Mouse (Mus musculus) G1E (cell line): Measurements from ENCODE around the gene Taf8. TPM values are rescaled to one million over a fixed set of nuclear protein-coding genes. Genes with fewer than 3 reads are reported as not detected.

Experiments used
- ATAC-seq: 2 replicates; pipeline ENCODE4 v1.8.0; 2016; ENCODE audit warnings: mild to moderate bottlenecking; ENCODE audit not compliant: insufficient number of reproducible peaks, poor library complexity, low FRiP score, severe bottlenecking; ENCODE audit errors: extremely low read depth
- DNase-seq: peaks from one replicate; pipeline ENCODE4 v3.0.0; 2012; ENCODE audit warnings: low spot score
- H3K27me3 ChIP-seq: 2 replicates; pipeline ENCODE4 v1.6.1; 2012; ENCODE audit warnings: mild to moderate bottlenecking, low read length, inconsistent platforms; ENCODE audit not compliant: insufficient read depth
- H3K36me3 ChIP-seq: replicated peaks from 2 replicates; pipeline ENCODE3; 2012; ENCODE audit warnings: mild to moderate bottlenecking, inconsistent platforms
- H3K4me1 ChIP-seq: 2 replicates; pipeline ENCODE4 v1.6.1; 2012; ENCODE audit warnings: low read depth, low read length, inconsistent platforms, mixed read lengths; ENCODE audit not compliant: insufficient read depth
- H3K4me3 ChIP-seq: 2 replicates; pipeline ENCODE4 v1.5.1; 2012; ENCODE audit warnings: low read depth, mild to moderate bottlenecking, inconsistent platforms, low read length, moderate library complexity, mixed read lengths
- H3K9me3 ChIP-seq: replicated peaks from 2 replicates; pipeline ENCODE4 v1.6.1; 2012; ENCODE audit warnings: inconsistent platforms
- CTCF ChIP-seq: IDR thresholded peaks from 2 replicates; pipeline ENCODE4 v1.5.1; 2012; ENCODE audit warnings: low read depth, low read length, inconsistent platforms, mixed read lengths
- GATA1 ChIP-seq: IDR thresholded peaks from 2 replicates; pipeline ENCODE4 v1.6.1; 2012; ENCODE audit warnings: borderline replicate concordance, low read length, inconsistent platforms, mixed read lengths
- GATA2 ChIP-seq: IDR thresholded peaks from 2 replicates; pipeline ENCODE4 v1.6.1; 2012; ENCODE audit warnings: low read depth, low read length, inconsistent platforms, borderline replicate concordance
- POLR2AphosphoS5 ChIP-seq: IDR thresholded peaks from 2 replicates; pipeline ENCODE4 v1.6.1; 2012; ENCODE audit warnings: low read depth, low read length, inconsistent platforms; ENCODE audit not compliant: insufficient replicate concordance
- TAL1 ChIP-seq: conservative IDR thresholded peaks from 2 replicates; pipeline ENCODE4 v1.6.1; 2012; ENCODE audit warnings: low read depth, low read length, inconsistent platforms, mixed read lengths
- polyA plus RNA-seq: library from polyadenylated mRNA; stranded (reverse); fragments of >175 nt; gene quantifications from 2 replicates; pipeline ENCODE4 v1.2.3, GENCODE M21; 2012
- total RNA-seq, 2 experiments: library from RNA; stranded (forward) in 1 of 2; stranded (reverse) in 1 of 2; fragments of 200-1000 nt in 1 of 2; fragments of >200 nt in 1 of 2; fragmentation: Nextera tagmentation in 1 of 2; gene quantifications; 2 replicates each; pipeline ENCODE4 v1.2.3; 2014 to 2017

The Taf8 gene
- total and polyA plus RNA-seq, 3 experiments, result 22.4 to 39.8 (median 29.1) TPM

GRCm38 (mm10) chr17:47511111-47512020 is 9.3 kb upstream of the Taf8 start:
- TF ChIP-seq POLR2AphosphoS5 (no peak), CTCF (peak; percentile 90)
- ATAC-seq, result peak; percentile 74
- Histone ChIP-seq H3K9me3 (no peaks in the 10 kb centered on the region), H3K27me3 (no peaks in the 10 kb centered on the region), H3K4me1 (peaks cover 88% of the 10 kb centered on the region), H3K4me3 (peak overlapping the region; percentile 63; the same call in 1 of the 2 replicates), H3K36me3 (peaks cover 52% of the 10 kb centered on the region)
- peak; percentile 93 for DNase-seq

GRCm38 (mm10) chr17:47509031-47509705 is 7.1 kb upstream of the Taf8 start:
- no peak for TF ChIP-seq GATA1
- no peak for TF ChIP-seq POLR2AphosphoS5
- no peak for TF ChIP-seq TAL1
- no peak for TF ChIP-seq CTCF
- no peak for TF ChIP-seq GATA2
- Histone ChIP-seq H3K9me3 (no peaks in the 10 kb centered on the region), H3K4me1 (peaks cover 90% of the 10 kb centered on the region), H3K36me3 (peaks cover 38% of the 10 kb centered on the region), H3K27me3 (no peaks in the 10 kb centered on the region), H3K4me3 (peak overlapping the region; percentile 20; the same call in 1 of the 2 replicates)
- no peak for ATAC-seq
- no peak for DNase-seq

DNA sequence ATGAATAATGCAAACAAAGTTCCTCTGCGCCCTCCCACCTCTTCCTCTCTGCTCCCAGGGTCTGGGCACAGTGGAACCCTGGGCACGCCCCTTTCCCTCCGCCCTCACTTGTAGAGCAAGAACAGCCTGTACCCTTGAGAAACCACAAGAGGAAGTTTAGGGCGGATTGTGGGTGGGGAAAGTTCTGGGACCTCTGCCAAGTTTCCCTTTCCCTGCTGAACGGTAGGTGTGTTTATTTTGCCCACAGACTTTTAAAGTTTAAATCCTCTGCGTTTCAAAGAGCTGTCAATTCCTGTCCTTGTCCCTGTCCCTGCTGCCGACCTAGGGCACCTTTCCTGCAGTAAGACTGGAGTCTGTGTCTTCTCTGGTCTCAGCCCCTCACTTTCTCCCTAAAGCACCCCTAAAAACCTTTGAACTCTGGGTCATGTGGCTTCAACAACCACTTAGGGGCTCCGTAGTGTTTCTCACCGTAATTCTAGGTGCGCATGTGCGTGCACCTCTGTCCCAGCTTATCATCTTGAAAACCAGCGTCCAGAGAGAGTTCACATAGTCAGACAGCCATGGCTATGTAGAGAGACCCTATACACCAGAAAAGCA is 6.0 kb upstream of the Taf8 start:
- peaks cover 86% of the 10 kb centered on the region for H3K4me1 ChIP-seq
- TF ChIP-seq GATA1 (no peak), GATA2 (no peak), POLR2AphosphoS5 (no peak), TAL1 (no peak), CTCF (no peak)
- DNase-seq, result peak; percentile 84

GRCm38 (mm10) chr17:47507523-47507922 is 5.4 kb upstream of the Taf8 start:
- peak overlapping the region; percentile 18; the same call in 1 of the 2 replicates for H3K4me3 ChIP-seq
- H3K36me3 ChIP-seq, result peaks cover 26% of the 10 kb centered on the region
- TF ChIP-seq GATA2, result no peak
- TF ChIP-seq POLR2AphosphoS5, result no peak
- TF ChIP-seq CTCF, result no peak
- no peak for TF ChIP-seq TAL1
- H3K4me1 ChIP-seq, result peaks cover 83% of the 10 kb centered on the region
- DNase-seq (no peak), ATAC-seq (no peak)
- H3K9me3 ChIP-seq, result no peaks in the 10 kb centered on the region
- no peaks in the 10 kb centered on the region for H3K27me3 ChIP-seq

More for the DNA sequence above, 6.0 kb upstream of the Taf8 start:
- peaks cover 31% of the 10 kb centered on the region for H3K36me3 ChIP-seq
- H3K4me3 ChIP-seq, result peak overlapping the region; percentile 53; the same call in 1 of the 2 replicates
- no peaks in the 10 kb centered on the region for H3K27me3 ChIP-seq
- H3K9me3 ChIP-seq, result no peaks in the 10 kb centered on the region
- ATAC-seq, result peak; percentile 77

DNA sequence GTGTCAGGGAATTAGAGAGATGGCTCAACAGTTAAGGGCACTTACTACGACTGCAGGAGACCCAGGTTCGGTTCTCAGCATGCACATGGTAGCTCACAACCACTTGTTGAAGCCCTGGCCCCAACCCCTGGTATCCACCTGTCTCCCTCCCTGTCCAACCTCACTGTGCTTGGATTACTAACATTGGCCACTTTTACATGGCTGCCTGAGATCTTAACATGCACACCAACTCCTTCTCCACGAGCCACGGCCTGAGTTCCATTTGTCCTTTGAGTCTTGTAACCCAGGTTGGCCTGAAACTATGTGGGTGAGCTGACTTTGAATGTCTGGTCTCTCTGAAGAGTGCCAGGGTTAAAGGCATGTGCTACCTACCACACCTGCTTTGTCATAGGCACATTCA is 4.6 kb upstream of the Taf8 start:
- ATAC-seq, result no peak
- Histone ChIP-seq H3K9me3 (no peaks in the 10 kb centered on the region), H3K36me3 (peaks cover 18% of the 10 kb centered on the region), H3K4me3 (no peak overlapping the region), H3K4me1 (peaks cover 78% of the 10 kb centered on the region), H3K27me3 (no peaks in the 10 kb centered on the region)
- no peak for TF ChIP-seq GATA1
- TF ChIP-seq TAL1, result no peak
- TF ChIP-seq CTCF, result no peak
- DNase-seq, result no peak

GRCm38 (mm10) chr17:47506042-47506441 is 4.0 kb upstream of the Taf8 start:
- no peak for DNase-seq
- peaks cover 18% of the 10 kb centered on the region for H3K36me3 ChIP-seq
- no peak for ATAC-seq
- no peaks in the 10 kb centered on the region for H3K27me3 ChIP-seq
- H3K4me3 ChIP-seq, result peak overlapping the region; percentile 72; the same call in 1 of the 2 replicates
- no peak for TF ChIP-seq GATA2
- no peak for TF ChIP-seq CTCF
- no peak for TF ChIP-seq GATA1
- no peak for TF ChIP-seq POLR2AphosphoS5
- no peak for TF ChIP-seq TAL1
- no peaks in the 10 kb centered on the region for H3K9me3 ChIP-seq
- H3K4me1 ChIP-seq, result peaks cover 77% of the 10 kb centered on the region
